Mouse (Mus musculus) testis, adult 2 months (tissue): ENCODE results near the gene Jagn1. TPM values are rescaled to one million over a fixed set of nuclear protein-coding genes. Genes with fewer than 3 reads are reported as not detected.

ENCODE experiments used
- H3K27ac ChIP-seq: fragments of 200-500 bp; 2 replicates; pipeline ENCODE4 v1.5.1; 2012; ENCODE audit warnings: low read depth, low read length; ENCODE audit not compliant: control insufficient read depth, insufficient read depth
- H3K27me3 ChIP-seq: fragments of 200-500 bp; 2 replicates; pipeline ENCODE4 v1.6.1; 2012; ENCODE audit warnings: mild to moderate bottlenecking, low read length, moderate library complexity; ENCODE audit not compliant: control insufficient read depth, insufficient read depth
- H3K36me3 ChIP-seq: fragments of 200-500 bp; 2 replicates; pipeline ENCODE4 v1.6.1; 2012; ENCODE audit warnings: mild to moderate bottlenecking, low read length; ENCODE audit not compliant: control insufficient read depth, insufficient read depth
- H3K4me1 ChIP-seq: fragments of 200-500 bp; 2 replicates; pipeline ENCODE4 v1.6.1; 2012; ENCODE audit warnings: low read length; ENCODE audit not compliant: control insufficient read depth, insufficient read depth
- H3K4me3 ChIP-seq: fragments of 200-500 bp; 2 replicates; pipeline ENCODE4 v1.5.1; 2012; ENCODE audit warnings: low read depth, mild to moderate bottlenecking, low read length, moderate library complexity, mixed read lengths; ENCODE audit not compliant: control insufficient read depth
- CTCF ChIP-seq: fragments of 200-500 bp; IDR thresholded peaks from 2 replicates; pipeline ENCODE4 v1.5.1; 2012; ENCODE audit warnings: low read depth, mild to moderate bottlenecking, inconsistent platforms, low read length, moderate library complexity; ENCODE audit not compliant: control insufficient read depth, insufficient read depth, insufficient replicate concordance
- POLR2A ChIP-seq: fragments of 200-500 bp; IDR thresholded peaks from 2 replicates; pipeline ENCODE4 v1.6.1; 2012; ENCODE audit warnings: low read depth, mild to moderate bottlenecking, inconsistent platforms, low read length, moderate library complexity; ENCODE audit not compliant: control insufficient read depth
- polyA plus RNA-seq: library from polyadenylated mRNA; depleted of rRNA; stranded (reverse); fragments of >200 nt; gene quantifications from 2 replicates; pipeline ENCODE4 v1.2.3, GENCODE M21; 2012

Jagn1 gene
- polyA plus RNA-seq, 1 experiment, result 62.2 TPM

DNA sequence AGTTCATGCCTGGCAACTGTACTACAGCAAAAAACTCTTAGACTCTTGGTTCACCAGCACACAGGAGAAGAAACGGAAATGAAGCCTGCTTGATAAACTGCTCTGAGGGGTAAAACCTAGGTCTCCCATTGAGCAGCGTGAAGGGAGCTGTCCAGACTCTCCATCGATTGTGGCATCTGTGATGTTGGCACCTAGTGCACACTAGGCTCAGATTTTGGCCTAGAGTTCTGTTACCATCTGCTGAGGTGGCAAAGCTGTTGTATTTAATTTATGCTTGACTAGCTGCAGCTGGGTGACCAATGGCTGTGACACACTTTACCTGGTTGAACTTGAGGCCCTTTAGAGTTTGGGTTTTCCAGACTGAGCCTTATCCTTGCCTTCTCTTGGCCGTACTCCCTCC lies 5.3 kb downstream of the Jagn1 start:
- Histone ChIP-seq H3K27ac (no peak overlapping the region), H3K4me1 (peaks cover 6% of the 10 kb centered on the region), H3K4me3 (no peak overlapping the region), H3K27me3 (no peaks in the 10 kb centered on the region), H3K36me3 (peaks cover 1% of the 10 kb centered on the region; the same call in 1 of the 2 replicates)
- TF ChIP-seq CTCF, result no peak
- no peak for TF ChIP-seq POLR2A

GRCm38 (mm10) chr6:113451839-113452238 lies 9.5 kb downstream of the Jagn1 start:
- H3K4me3 ChIP-seq, result no peak overlapping the region
- no peaks in the 10 kb centered on the region for H3K4me1 ChIP-seq
- TF ChIP-seq CTCF, result no peak
- TF ChIP-seq POLR2A, result no peak
- H3K27me3 ChIP-seq, result no peaks in the 10 kb centered on the region
- H3K27ac ChIP-seq, result peak overlapping the region; percentile 10; the same call in 1 of the 2 replicates
- peaks cover 1% of the 10 kb centered on the region; the same call in 1 of the 2 replicates for H3K36me3 ChIP-seq

DNA sequence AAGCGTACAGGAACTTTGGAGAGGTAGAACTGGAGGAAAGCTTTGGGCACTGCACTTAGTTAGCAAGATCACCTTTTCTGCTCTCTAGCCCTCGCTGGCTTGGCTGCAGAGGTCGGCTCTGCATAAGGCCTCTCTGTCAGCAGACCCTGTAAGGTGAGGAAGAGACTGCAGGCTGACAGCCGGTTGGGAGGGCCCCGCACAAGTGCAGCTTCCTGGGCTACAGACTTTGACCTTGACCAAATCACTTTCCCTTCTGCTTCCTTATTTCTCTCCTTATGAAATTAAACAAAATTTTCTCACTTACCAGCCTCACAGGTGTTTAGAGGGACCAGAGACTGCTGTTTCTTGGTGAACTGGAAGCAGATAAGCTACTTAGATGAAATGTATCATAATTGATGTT lies 12.6 kb downstream of the Jagn1 start:
- no peaks in the 10 kb centered on the region for H3K36me3 ChIP-seq
- H3K27ac ChIP-seq, result no peak overlapping the region
- H3K27me3 ChIP-seq, result no peaks in the 10 kb centered on the region
- H3K4me1 ChIP-seq, result no peaks in the 10 kb centered on the region
- H3K4me3 ChIP-seq, result no peak overlapping the region
- TF ChIP-seq POLR2A (no peak), CTCF (no peak)

GRCm38 (mm10) chr6:113457952-113458534 lies 15.7 kb downstream of the Jagn1 start, which contains the start of gene Il17re:
Gene Il17re, plus strand, starts transcription at chr6:113458484.
- Histone ChIP-seq H3K27ac (peak within 1 kb of the TSS; percentile 27), H3K4me3 (peak within 1 kb of the TSS; percentile 4), H3K4me1 (no peaks in the 10 kb centered on the region), H3K36me3 (no peaks in the 10 kb centered on the region), H3K27me3 (no peaks in the 10 kb centered on the region)
- no peak for TF ChIP-seq CTCF
- TF ChIP-seq POLR2A, result no peak

DNA sequence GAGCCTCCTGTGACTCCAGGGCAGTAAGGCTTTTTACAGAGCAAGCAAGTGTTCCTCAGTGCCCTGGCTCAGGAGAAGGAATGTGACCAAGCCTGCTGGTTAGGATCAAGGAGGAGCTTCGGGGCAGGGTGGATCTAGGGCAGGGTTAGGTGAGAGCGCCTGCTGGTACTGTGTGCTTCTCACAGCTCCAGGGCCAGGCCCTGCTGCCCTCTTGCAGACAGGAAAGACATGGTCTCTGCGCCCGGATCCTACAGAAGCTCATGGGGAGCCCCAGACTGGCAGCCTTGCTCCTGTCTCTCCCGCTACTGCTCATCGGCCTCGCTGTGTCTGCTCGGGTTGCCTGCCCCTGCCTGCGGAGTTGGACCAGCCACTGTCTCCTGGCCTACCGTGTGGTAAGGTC lies 16.3 kb downstream of the Jagn1 start:
- H3K4me3 ChIP-seq, result peak overlapping the region; percentile 4
- no peaks in the 10 kb centered on the region for H3K36me3 ChIP-seq
- H3K27me3 ChIP-seq, result no peaks in the 10 kb centered on the region
- no peaks in the 10 kb centered on the region for H3K4me1 ChIP-seq
- peak overlapping the region; percentile 27 for H3K27ac ChIP-seq
- TF ChIP-seq POLR2A (no peak), CTCF (no peak)

- no peak overlapping the region for H3K4me3 ChIP-seq
- TF ChIP-seq CTCF, result no peak
- no peak for TF ChIP-seq POLR2A
- H3K36me3 ChIP-seq, result no peaks in the 10 kb centered on the region
- H3K27me3 ChIP-seq, result no peaks in the 10 kb centered on the region
- H3K27ac ChIP-seq, result no peak overlapping the region
- no peaks in the 10 kb centered on the region for H3K4me1 ChIP-seq
Observed at GRCm38 (mm10) chr6:113464040-113464439, 21.7 kb downstream of the Jagn1 start.

DNA sequence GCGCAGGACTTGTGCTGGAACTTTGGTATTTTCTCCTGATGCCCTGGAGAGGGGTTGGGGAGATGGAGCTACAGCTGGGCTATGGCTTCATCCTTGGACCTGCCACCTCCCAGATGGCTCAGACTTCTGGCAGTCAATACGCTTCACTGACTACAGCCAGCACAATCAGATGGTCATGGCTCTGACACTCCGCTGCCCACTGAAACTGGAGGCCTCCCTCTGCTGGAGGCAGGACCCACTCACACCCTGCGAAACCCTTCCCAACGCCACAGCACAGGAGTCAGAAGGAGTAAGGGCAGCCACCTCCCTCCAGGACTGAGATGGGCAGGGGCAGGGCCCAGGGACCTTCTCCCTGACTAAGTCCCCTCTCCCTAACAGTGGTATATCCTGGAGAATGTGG lies 23.2 kb downstream of the Jagn1 start:
- H3K4me3 ChIP-seq, result no peak overlapping the region
- H3K27me3 ChIP-seq, result no peaks in the 10 kb centered on the region
- H3K27ac ChIP-seq, result no peak overlapping the region
- H3K36me3 ChIP-seq, result no peaks in the 10 kb centered on the region
- H3K4me1 ChIP-seq, result peaks cover 7% of the 10 kb centered on the region
- TF ChIP-seq POLR2A (no peak), CTCF (peak; percentile 34; the same call in 1 of the 2 replicates)
